Mouse (Mus musculus) testis, postnatal 14 days (tissue): Measurements from ENCODE around the gene Klhdc8b.

Experiments used
- DNase-seq: peaks from one replicate; pipeline ENCODE4 v3.0.0; 2021; ENCODE audit warnings: low spot score

Klhdc8b gene

GRCm38 (mm10) chr9:108461181-108461631, at the start of gene Klhdc8b:
Klhdc8b (minus strand) TSS chr9:108461581.
- no peak for DNase-seq

DNA sequence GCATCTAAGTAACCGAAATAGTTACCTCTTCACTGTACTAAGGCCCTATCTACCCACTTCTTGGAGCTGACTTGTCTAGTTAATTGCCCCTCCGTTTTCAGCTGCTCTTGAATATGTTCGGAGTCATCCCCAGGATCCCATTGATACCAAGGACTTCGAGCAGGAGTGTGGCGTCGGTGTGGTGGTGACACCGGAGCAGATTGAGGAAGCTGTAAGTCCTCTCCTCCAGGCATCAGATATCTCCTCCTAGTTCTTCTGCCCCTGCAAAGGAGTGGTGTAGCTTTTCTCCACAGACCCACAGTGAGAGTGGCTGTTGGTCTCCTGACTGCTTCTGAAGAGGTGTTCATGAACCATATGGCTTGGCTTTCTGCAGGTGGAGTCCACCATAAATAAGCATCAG, 47.4 kb upstream of the Klhdc8b start:
- no peak for DNase-seq

DNA sequence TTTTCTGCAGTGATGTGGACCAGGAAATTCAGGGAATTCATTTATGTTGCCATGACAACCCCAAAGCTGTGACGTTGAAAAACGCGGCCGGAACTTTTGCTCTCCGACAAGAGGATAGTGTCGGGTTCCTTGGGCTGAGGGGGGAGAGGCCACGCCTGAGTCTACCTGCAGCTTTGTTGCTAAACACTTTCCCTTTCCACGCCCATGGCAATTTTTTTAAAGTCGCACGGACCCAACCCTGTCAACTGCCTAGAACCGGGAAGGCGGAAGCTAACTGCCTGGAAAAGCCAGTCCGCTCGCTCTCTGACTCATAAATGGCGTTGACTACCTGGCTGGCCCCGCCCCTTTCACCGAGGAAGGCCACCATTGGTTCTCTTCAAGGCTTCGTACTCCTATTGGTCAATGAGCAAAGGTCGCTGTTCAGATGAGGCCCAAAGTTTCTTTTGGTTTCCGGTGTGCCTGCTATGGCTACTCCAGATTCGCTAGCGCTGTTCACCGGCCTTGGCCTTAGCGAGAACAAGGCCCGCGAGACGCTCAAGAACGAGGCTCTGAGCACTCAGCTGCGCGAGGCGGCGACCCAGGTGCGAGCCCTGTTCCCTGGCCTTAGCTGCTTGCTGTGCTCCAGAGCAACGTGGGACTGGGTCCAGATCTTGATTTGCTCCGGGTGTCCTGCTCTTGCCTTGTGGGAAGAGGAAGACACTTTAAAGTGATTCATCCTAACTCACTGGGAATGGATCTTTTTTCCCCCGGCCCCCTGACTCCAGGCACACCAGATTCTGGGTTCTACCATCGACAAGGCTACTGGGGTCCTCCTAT, 46.4 kb upstream of the Klhdc8b start, which contains the start of gene Qars:
Qars (plus strand) TSS at position 88 of the 816 bp plus-strand sequence.
- peak; percentile 94 for DNase-seq

- peak; percentile 19 for DNase-seq
These were observed 45.5 kb upstream of the Klhdc8b start for GRCm38 (mm10) chr9:108506901-108507300.

DNA sequence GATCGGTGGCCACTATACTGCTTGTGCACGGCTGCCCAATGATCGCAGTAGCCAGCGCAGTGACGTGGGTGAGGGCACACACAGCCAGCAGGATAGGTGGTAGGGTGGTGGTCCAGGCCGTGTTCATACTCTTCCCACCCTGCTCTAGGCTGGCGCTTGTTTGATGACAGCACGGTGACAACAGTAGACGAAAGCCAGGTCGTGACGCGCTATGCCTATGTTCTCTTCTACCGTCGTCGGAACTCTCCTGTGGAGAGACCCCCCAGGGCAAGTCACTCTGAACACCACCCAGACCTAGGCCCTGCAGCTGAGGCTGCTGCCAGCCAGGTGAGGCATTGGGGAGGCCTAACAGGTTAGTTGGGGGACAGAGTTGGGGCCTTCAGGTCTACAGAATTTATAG, 38.6 kb upstream of the Klhdc8b start:
- no peak for DNase-seq

DNA sequence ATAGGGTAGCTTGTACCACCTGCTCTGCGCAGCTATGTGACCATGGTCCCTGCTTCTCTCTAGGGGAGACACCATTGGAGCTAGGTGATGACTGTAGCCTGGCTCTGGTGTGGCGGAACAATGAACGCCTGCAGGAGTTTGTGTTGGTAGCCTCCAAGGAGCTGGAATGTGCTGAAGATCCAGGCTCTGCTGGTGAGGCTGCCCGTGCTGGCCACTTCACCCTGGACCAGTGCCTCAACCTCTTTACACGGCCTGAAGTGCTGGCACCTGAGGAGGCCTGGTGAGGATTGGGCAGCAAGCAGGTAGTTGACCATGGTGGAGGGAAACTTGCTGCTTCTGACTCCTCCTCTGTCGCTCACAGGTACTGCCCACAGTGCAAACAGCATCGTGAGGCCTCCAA, 37.9 kb upstream of the Klhdc8b start:
- no peak for DNase-seq

- no peak for DNase-seq
These were observed 33.5 kb upstream of the Klhdc8b start for GRCm38 (mm10) chr9:108494905-108495304.

DNA sequence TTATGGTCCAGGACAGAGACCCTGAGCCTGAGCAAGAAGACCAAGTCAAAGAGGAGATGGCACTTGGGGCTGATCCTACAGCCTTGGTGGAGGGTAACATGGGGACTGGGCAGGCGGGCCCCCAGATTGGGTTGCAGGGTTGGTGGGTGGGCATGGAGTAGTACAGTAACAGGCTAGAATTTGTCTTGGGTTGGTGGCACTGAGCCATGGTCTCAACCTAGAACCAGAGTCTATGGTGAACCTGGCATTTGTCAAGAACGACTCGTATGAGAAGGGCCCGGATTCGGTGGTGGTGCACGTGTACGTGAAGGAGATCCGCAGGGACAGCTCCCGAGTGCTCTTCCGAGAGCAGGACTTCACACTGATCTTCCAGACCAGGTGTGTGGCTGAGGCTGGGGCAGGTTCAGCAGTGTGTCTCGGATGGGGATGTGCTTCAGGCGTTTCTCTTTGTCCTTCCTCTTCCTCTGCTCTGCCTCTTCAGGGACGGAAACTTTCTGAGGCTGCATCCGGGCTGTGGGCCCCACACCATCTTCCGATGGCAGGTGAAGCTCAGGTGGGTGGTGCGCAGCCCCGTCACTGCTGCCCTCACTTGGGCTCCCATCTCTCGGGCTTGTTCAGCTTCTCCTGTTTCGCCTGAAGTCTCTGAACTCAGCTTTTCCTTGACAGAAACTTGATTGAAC, 32.9 kb upstream of the Klhdc8b start:
- DNase-seq: no peak

DNA sequence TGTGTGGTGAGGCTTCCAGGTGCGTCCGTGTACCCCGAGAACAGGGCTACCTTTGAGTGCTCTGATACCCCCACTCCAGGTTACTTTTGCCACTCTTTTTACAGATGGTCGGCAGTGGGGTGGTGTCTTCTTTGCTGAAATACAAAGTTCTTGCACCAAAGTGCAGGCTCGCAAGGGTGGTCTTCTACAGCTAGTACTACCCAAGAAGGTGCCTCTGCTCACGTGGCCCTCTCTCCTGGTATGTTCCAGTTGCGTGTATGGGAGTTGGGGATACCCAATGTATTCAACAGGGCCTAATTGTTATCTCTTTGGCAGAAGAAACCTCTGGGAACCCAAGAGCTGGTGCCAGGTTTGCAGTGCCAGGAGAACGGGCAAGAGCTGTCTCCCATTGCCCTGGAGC, 31.9 kb upstream of the Klhdc8b start:
- DNase-seq: peak; percentile 49

DNA sequence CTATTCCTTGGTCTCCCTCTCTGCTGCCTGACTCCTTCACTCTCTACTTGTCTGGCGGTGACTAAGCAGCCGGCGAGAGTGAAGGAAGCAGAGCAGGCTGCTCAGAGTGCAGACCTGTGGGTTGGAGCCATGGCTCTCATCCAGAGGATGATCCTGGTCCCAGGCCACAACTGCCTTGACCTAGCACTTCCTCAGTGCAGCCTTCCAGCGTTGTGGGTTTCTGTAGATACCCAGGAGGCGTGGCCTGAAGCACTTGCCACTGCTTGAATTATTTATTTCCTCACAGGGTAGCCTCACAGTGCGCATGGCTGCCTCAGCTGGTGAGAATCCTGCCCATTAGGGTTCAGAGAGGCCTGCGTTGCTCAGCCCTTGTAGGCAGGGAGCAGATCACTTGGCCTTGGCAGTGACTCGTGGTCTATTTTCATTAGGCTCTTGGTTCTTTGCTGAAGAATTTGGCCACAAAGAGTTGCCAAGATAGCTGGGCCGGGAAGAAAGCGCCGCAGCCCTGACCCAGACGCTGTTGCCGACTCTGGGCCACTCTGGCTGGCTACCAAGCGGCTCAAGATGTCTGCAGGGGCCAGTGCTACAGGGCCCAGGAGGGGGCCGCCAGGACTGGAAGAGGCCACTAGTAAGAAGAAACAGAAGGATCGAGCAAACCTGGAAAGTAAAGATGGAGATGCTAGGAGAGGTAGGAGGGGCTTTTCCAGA, 30.8 kb upstream of the Klhdc8b start:
- peak; percentile 67 for DNase-seq

DNA sequence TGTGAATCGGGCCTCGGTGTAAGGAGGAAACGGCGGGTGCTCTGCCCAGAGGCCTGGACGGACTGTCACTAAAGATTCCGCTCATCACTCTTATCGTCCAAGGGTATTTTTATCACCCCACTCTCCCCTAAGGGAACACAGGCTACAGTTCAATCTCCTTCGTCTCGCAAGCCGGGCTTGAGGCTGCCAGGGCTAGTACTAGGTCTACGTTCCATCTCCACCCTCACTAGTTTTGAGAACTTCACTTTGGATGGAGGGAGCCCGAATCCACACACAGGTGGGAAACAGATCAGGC, 29.9 kb upstream of the Klhdc8b start:
- no peak for DNase-seq

- peak; percentile 95 for DNase-seq
These were observed 29.3 kb upstream of the Klhdc8b start, which contains the start of gene Usp19 for GRCm38 (mm10) chr9:108490559-108491285. Usp19 (plus strand) TSS chr9:108490602.

DNA sequence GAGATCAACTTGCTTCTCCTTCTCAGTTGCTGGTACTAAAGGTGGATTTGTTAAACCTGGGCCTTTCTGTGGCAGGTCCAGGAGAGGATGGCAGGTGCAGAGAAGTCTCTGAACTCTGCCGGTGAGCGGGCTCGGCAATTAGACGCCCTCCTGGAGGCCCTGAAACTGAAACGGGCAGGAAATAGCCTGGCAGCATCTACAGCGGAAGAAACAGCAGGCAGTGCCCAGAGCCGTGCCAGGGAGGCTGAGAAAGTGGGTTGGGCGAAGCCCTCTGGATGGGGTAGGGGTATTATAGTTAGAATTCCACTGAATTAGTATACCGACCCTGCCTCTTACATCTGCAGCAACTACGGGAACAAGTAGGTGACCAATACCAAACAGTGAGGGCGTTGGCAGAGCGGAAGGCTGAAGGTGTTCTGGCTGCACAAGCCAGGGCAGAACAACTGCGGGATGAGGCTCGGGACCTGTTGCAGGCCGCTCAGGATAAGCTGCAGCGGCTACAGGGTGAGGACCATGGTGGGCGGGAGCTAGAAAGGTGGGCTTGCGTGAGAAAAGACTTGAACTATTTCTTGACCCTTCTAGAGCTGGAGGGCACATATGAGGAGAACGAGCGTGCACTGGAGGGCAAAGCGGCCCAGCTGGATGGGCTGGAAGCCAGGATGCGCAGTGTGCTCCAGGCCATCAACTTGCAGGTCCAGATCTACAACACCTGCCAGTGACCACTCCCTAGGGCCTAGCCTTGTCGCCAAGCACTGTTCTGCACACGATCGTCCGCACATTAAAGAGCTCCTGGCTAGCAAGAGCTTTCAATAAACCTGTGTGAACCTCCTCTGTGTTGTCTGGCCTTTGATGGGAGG, 28.5 kb upstream of the Klhdc8b start:
- peak; percentile 49 for DNase-seq

GRCm38 (mm10) chr9:108489215-108489614, 27.8 kb upstream of the Klhdc8b start:
- no peak for DNase-seq

DNA sequence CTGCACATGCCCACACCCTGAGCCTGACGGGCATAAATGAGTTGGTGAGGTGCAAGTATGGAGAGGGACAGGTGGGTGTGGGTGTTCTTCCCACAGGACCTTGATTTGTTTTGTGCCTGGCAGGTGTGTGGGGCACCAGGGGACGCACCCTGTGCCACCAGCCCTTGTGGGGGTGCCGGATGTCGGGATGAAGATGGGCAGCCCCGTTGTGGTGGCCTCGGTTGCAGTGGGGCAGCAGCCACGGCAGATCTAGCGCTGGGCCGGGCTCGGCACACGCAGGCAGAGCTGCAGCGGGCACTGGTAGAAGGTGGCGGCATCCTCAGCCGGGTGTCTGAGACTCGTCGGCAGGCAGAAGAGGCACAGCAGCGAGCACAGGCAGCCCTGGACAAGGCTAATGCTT, 27.0 kb upstream of the Klhdc8b start:
- no peak for DNase-seq

GRCm38 (mm10) chr9:108486973-108487530, 25.7 kb upstream of the Klhdc8b start:
- no peak for DNase-seq

DNA sequence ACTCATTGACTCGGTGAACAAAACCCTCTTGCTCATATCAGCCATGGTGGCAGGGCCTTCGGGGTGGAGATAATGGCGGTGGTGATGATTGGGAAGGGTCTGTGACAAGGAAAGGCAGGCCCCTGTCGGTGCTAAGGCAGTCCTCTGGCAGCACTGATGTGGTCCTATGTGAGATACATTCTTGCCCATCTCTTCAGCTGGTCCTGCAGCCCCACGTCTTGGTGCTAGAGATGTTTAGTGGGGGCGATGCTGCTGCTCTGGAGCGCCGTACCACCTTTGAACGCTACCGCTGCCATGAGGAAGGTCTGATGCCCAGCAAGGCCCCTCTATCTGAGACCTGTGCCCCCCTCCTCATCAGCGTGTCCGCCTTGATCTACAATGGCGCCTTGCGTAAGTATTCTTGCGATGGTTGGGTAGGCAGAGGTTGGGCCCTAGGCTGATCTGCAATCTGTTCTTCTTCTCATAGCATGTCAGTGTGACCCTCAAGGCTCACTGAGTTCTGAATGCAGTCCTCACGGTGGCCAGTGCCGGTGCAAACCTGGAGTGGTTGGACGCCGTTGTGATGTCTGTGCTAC, 24.0 kb upstream of the Klhdc8b start:
- DNase-seq: no peak

DNA sequence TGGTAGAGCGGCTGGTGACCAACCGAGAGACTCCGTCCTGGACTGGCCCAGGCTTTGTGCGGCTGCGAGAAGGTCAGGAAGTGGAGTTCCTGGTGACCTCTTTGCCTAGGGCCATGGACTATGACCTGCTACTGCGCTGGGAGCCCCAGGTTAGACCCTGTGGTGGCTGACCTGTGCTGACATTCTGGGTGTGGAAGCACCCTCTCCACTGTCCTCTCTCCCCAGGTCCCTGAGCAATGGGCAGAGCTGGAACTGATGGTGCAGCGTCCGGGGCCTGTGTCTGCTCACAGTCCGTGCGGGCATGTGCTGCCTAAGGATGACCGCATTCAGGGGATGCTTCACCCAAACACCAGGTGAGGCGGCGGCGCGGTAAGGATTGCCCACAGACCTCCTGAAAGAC, 22.6 kb upstream of the Klhdc8b start:
- no peak for DNase-seq

- DNase-seq: no peak
These were observed 21.8 kb upstream of the Klhdc8b start for GRCm38 (mm10) chr9:108483051-108483790.
